Mouse (Mus musculus): ENCODE data around the gene Yy2. TPM values are rescaled to one million over a fixed set of nuclear protein-coding genes. Genes with fewer than 3 reads are reported as not detected.

Yy2 gene
- 5.4 TPM for polyA plus RNA-seq (2014; fragmentation: Illumina TruSeq; extraction: RNeasy Lipid Tissue Mini Kit (QIAGEN cat#74804); ENCODE audit: low read depth, low replicate concordance)

DNA sequence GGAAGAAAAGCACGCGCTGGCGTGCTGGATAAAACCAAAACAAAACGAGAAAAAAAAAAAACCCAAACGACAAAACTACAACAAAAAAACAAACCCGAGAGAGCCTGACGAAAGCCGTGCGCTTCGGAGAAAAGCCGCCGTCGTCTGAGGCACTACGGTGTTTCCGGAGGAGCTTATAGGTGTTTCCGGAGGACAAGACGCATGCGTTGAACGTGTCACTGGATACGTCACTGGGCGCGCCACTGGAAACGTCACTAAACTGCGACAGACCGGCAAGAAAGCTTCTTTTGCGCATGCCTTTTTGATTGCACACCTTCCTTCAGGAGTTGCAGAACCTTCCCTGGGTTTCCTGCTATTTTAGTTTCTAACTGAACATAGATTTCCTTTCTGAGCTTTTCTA, at the start of gene Yy2:
Gene Yy2 (minus strand): TSS at position 146 of the 400 bp plus-strand sequence.

GRCm38 (mm10) chrX:157598186-157598996, 29.6 kb upstream of the Yy2 start, which contains the start of gene Mbtps2:
Gene Mbtps2 (minus strand): TSS chrX:157598715.

Other genes starting within 250 kb of the Yy2 start
- 1.2 TPM for gene Phex, start 153.7 kb downstream of the Yy2 start, polyA plus RNA-seq (2014; fragmentation: Illumina TruSeq; extraction: RNeasy Lipid Tissue Mini Kit (QIAGEN cat#74804); ENCODE audit: low read depth, low replicate concordance)
- gene Sms, start 76.7 kb downstream of the Yy2 start, polyA plus RNA-seq (2014; fragmentation: Illumina TruSeq; extraction: RNeasy Lipid Tissue Mini Kit (QIAGEN cat#74804); ENCODE audit: low read depth, low replicate concordance) = 54.4 TPM
- gene Mbtps2, start 29.7 kb upstream of the Yy2 start, polyA plus RNA-seq (2014; fragmentation: Illumina TruSeq; extraction: RNeasy Lipid Tissue Mini Kit (QIAGEN cat#74804); ENCODE audit: low read depth, low replicate concordance) = 77.3 TPM
- gene Smpx, start 129.9 kb upstream of the Yy2 start, polyA plus RNA-seq (2014; fragmentation: Illumina TruSeq; extraction: RNeasy Lipid Tissue Mini Kit (QIAGEN cat#74804); ENCODE audit: low read depth, low replicate concordance) = 114 TPM
- gene Klhl34, start 249.4 kb upstream of the Yy2 start, polyA plus RNA-seq (2014; fragmentation: Illumina TruSeq; extraction: RNeasy Lipid Tissue Mini Kit (QIAGEN cat#74804); ENCODE audit: low read depth, low replicate concordance) = not detected

All from adrenal gland, adult 10 weeks (tissue).